Mouse (Mus musculus) erythroid progenitor cell, adult 5-6 weeks (primary cell): ENCODE results near the gene Bzw2. TPM values are rescaled to one million over a fixed set of nuclear protein-coding genes. Genes with fewer than 3 reads are reported as not detected.
"Not testable (repeated sequence)": the region's sequence is repeated elsewhere in the genome, so short reads cannot be mapped to it uniquely, and the experiment has no call there.

ENCODE experiments used
- ATAC-seq: replicated peaks from 2 replicates; pipeline ENCODE4 v1.8.0; 2016; ENCODE audit warnings: moderate number of reproducible peaks, mild to moderate bottlenecking, moderate TSS enrichment, inconsistent platforms; ENCODE audit not compliant: poor library complexity, low FRiP score, severe bottlenecking
- total RNA-seq, 2 experiments: library from RNA; stranded (forward) in 1 of 2; stranded (reverse) in 1 of 2; fragments of 150-400 nt in 1 of 2; fragments of 186-747, 209-891 nt in 1 of 2; gene quantifications; 2 replicates each; pipeline versions ENCODE4 v1.2.3 to v1.2.4; 2015 to 2017; ENCODE audit warnings: low replicate concordance in 2 of 2

Gene Bzw2
- 18.4 and 28.1 TPM in 2 replicates for total RNA-seq (2015; ENCODE audit: low replicate concordance)
- total RNA-seq (2017; ENCODE audit: low replicate concordance): 9.6 and 13.4 TPM in 2 replicates

DNA sequence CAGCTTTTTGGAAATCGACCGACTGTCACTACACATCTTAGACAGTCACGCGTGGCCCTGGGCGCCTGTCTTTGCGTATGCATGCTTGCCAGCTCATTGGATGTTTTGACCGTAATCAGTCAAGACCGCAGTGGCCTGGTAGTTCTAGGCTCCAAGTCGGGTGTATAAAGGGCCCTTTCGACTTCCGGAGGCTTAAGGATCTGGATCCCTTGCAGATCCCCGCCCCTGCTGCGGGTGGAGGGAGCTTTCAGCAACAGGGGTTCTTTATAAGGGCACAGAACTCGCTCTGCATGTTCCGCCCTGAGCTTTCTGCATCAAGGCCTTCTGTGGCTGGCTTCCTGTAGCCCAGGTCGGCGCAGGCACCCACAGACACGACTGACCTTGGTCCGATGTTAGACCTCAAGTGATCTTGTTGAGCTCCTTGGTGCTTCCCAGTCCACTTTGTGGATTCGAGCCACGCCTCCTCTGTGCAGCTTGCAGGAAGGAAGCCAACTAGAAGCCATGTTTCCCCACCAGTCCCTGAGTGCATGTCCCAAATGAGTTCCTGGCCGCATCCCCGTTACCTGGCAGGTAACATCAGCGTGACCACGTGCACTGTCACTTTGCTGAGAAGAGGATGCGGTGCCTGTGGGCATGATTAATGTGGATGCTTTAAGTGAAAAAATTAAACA lies at the start of gene Bzw2:
Gene Bzw2 (minus strand): TSS at position 443 of the 671 bp plus-strand sequence.
- peak; percentile 38 for ATAC-seq

DNA sequence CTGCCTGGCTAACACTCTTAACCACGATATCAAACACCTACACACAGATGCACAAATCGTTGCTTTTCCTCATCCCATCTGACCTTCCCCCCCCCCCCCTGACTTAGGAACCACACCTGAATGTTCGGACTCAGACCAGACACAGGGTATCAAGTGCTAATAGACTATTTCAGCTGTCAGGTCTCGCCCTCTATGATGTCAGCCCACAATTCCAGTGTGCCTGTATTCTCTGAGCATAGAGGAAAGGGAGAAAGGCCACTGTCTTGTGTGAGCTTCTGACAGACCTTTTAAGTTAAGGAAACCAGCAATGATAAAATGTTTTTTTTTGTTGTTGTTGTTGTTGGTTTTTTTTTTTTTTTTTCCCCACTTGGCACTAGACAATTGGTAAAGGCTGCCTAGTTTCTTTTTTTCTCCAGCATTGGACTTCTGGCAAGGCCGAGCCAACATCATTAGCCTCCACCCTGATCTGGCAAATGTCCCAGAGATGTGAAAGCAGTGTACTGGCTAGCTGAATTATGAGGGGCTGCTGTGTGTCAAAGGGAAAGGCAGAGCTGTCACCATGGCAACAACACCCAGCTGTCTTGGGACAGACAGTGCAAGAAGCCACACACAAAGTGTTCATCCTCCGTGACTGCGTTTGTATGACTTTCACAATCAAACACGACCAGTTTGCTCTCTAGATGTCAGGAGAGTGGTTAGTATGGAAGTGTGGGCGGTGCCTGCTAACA lies 49.4 kb upstream of the Bzw2 start:
- no peak for ATAC-seq

DNA sequence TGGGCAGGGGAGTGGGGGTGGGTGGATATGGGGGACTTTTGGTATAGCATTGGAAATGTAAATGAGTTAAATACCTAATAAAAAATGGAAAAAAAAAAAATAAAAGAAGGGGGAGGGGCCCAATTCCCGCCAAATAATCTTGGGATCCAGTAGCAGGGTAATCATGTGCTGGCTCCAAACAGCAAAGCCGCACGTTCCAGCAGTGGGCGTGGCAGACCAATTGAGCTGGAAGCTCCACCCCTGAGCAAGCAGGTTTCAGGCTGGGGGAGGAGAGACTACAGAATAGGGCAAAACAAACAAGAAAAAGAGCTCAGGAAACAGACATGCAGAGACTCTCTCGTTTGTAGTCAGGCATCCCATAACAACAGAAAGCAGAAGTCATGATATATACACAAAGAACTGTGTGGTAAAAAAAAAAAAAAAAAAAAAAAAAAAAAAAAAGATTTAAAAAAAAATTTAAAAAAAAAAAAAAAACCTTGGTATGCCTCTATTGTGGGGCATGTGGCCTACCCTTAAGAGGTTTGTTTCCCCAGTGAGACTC lies 47.8 kb upstream of the Bzw2 start:
- not testable (repeated sequence) for ATAC-seq

DNA sequence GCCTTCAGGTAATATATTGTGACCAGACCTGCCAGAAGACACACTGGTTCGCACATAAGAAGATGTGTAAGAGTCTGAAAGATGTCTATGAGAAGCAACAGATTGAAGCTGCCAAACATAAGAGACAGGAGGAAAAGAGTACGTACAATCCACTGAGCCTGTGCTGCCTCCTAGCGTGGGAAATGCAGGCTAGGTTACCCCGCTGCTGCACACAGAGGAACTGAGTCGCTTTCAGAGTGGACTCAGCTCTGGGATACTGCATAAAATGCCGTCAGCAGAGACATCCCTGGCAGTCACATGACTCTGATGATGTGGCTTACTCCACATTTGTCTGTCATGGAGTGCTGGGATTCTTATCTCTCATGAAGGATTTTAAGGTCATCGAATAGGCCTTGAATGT lies 37.1 kb upstream of the Bzw2 start:
- ATAC-seq: no peak

DNA sequence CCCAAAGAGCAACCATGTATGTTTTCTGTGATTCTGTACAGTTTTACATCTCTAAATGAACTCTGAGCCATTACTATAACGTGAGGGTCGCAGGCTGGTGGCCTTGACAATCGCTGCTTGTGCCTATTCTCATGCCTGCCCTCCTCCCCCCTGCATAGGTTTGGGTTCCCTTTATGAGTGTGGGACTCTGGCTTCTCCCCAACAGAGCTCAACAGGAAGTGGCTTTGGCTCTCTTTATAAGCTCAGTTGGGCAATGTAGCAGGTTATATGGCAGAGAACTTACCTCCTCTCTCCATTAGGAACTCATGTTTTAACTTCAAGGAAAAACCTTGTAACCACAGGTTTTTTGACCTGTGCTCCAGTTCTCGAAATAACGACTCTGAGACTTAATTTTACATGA lies 32.5 kb upstream of the Bzw2 start:
- no peak for ATAC-seq

DNA sequence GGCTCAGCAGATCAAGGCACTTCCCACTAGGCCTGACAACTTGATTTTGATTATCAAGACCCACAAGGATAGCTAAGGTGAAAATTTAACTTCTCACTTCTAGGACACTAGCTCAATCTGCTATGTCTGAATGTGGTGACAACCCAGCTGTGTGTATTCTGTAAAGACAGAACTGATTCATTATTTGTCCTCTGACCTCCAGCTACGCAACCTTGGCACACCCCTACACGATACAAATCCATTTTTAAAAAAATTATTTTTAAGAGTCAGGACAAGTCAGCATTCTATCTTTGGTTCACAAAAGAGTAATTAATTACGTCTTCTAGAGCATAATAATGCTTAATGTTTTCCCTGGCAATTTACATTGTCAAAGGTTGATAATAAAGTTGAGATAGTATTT lies 31.7 kb upstream of the Bzw2 start:
- no peak for ATAC-seq

DNA sequence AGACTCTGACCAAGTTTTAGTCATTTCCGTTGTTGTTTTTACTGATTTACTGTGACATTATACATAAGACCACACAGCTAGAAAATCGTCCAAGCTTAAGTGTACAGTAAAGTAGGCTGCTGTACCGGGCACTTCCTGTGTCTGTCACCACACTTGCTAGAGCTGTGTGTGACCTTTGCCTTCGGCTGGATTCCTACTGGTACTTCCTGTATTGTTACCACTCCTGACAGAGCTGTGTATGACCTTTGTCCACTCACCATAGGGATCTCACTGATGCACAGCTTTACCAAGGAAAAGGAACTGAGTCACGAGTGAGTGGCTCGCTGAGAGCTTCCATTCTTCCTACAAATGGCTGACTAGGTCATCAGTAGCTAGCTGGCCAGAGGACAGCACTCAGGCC lies 29.2 kb upstream of the Bzw2 start:
- ATAC-seq: no peak

DNA sequence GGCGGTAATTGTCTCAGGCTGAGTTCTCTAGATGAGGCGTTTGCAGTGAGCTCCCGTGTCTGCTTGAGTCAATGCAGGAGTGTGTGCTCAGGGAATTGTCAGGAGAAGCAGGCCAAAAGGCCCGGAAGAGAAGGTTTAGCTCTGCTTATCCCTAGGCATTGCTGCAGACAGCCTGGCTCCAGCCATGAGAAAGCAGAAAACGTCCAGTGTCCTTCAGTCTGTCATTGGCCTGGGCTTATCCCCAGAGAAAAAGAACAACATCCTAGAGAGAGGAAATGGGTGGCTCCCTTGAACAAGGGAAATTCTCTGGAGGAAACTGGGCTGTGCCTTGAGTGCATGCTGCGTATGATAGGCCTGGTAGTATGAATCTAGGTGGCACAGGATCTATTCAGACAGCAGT lies 24.7 kb upstream of the Bzw2 start:
- ATAC-seq: no peak

DNA sequence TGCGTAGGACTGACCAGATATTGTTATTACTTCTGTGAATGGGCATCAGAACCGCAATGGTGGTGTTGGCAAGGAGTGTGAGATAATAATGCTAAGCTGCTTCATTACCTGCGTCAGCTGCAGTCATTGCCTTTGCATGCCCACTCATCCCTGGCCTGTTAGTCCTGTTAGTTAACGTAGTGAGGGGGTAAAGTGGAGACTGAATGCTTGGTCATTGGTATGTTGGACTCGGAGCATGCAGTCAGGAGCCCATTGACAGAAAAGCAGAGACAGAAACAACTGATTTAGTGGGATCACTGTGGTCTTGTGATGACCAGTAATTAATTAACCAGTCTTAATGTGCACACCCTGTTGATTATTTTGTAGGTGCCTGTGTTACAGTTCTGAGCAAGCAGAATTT lies 19.3 kb upstream of the Bzw2 start:
- no peak for ATAC-seq

DNA sequence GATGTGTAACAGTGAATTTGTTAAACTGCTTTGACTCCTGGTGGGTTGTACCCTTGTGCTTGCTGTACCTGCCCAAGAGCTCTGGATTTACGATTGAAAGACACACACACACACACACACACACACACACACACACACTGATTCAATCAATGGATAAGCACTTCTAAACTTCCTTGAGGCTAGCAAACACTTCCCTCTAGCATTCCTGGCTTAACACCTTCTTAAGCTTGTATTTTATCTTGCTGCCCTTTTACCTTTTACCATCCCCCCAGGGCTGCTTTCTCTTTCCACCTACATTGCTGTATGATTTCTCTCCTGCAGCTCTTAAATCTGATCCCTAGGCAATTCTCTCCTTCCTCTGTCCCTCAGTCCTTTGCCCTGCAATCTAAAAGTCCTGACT lies 7.4 kb upstream of the Bzw2 start:
- ATAC-seq: no peak

DNA sequence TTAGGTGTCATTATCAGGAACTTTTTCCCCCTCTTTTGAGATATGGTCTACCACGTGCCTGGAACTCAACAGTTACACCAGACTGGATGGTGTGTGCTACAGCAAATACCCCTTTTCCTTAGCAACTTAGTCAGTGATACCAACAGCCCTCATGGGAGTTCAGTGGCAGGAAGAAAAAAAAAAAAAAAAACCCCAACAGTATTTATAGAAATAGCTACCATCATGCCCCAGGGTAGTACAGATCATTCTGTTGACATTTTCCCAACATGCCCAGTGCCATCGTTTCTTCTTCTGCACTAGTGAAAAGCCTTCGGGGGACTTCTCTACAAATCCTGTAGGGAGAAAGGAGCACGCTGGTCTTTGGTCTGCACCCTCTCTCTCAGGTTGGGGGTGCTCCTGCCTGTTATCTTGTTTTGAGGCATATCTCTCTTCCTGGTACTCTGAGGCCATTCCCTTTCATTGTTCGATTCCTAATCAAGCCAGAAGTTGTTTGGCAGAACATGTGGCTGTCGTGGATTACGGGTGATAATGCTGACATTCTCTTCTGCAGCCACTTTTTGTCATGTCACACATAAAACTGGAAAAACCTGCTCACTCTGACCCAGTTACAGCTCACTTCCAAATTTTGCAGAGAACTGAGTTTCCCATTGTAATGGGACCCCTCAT lies 6.4 kb upstream of the Bzw2 start:
- ATAC-seq: no peak

DNA sequence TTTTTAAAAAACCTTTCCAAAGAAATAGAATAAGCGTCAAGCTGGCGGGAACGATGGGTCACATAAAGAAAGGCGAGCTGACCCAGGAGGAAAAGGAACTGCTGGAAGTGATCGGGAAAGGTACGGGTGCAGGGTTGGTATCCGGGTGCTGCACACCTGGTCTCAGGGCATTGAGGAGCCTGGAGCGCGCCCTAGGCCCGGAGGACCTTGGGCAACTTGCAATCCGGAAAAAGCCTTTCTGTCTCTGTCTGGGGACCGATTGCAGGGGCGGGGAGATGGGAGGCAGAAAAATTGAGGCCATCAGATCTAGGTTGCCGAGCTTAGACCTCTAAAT lies 609 bp downstream of the Bzw2 start:
- ATAC-seq: peak; percentile 36

DNA sequence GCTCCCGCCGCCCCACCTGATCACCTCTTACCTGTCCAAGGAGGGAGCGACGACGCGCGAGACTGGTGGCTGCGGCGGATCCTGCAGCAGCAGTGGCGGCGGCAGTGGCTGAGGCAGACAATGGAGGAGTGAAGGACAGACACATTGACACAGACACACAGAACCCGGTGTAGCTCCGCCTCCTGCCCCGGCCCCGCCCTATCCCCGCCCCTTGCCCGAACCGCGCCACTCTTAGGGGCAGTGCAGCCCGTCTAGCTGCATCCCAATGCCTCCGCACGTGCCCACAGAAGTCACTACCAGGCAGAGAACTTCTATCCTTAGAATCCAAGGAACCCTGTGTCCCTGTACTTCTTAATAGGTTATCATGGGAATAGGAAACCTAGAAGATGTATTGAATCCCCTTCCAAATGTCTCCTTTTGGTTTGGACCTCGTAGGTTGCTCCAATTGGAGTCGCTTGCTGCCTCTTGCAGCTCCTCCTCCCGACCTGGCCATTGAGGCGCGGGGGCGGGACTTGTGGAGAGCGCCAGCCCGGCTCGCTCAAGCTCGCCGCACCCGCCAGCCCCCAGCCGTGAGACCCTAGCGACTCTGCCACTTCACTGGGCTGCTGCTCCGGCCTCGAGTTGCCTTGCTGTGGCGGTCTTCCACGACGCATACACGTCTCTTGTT lies 1.1 kb downstream of the Bzw2 start, which contains the start of gene Ankmy2:
Gene Ankmy2 (plus strand): TSS at position 478 of the 667 bp plus-strand sequence.
- peak; percentile 93 for ATAC-seq

DNA sequence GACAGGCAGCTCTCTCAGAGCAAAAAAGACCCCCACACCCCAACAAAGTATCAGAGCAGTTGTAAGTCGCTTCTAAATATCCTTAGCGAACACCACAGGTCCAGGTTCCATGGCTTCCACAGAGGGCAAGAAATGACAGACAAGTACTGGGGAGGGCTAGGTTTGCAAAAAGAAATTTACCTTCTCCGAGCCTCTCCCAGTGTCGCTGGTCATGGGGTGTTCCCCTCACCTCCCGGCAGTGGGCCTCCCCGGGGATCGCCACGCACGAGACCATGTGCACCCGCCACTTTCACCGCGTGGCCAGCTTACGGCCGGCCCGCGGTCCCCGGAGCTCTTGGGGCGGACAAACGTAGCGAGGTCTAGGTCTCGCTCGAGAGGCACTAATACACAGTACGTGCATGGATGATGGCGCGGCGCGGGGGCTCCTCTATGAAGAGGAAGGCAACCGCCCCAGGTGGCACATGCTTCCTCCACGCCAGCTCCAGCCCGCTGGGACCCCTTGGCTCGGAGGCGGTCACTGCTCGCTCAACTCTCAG lies 1.7 kb downstream of the Bzw2 start:
- peak; percentile 4; the same call in 1 of the 2 replicates for ATAC-seq

DNA sequence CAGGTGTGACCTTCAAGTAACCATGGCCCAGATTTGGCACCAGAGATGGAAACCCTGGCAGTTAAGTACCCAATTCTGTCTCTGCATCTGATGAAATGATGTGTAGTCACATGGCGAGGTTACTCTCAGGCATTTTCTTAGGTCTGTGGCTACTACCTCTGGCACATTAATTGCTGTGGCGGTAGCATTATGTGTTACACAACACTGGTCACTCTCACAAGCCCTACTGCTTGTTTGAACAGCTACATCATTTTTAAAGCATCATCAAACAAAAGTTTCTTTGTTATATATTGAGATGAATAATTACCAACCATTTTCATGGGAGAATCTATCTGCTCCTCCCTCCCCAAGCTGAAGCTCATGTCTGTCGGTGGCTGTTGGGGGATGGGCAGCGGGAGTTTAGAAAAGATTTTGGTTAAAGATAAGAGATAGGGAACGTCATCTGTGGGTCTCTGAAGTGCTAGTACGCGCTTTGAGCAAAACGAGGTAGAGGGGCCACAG lies 2.7 kb downstream of the Bzw2 start:
- no peak for ATAC-seq

DNA sequence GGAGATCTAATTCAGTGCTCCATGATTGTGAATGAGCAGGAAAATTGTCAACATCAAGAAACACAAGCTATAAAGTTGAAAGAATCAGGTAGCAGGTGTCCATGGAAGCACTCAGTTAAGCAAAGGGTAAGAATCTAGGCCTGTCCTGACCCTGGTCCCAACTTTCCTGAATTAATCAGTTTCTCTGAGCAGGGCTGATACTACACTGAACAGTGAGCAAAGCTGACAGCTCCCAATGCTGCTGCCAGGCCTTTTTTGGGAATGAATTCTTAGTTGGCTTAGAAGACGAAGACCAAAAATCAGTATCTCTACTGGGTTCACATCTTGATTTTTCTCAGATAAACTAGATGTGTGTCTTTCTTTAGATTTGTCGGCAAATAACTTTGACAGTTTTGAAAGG lies 7.1 kb downstream of the Bzw2 start:
- no peak for ATAC-seq

DNA sequence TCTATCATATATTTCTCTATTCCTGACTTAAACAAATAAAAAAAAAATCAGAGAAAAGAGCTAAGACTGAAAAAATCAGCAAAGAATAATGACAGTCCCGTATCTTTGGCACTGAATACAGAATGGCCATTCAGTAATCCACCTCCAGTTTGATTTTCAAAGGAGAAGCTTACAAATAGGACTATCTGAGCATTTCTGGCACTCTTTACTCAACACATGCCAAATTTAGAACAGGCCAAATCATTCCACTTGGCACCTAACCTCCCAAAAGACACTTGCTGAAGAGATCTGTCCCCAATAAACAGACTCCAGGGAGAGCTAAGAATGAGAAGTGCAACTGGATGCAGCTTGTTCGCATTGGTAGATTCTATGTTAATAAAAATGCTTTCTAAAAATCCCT lies 7.6 kb downstream of the Bzw2 start:
- no peak for ATAC-seq

DNA sequence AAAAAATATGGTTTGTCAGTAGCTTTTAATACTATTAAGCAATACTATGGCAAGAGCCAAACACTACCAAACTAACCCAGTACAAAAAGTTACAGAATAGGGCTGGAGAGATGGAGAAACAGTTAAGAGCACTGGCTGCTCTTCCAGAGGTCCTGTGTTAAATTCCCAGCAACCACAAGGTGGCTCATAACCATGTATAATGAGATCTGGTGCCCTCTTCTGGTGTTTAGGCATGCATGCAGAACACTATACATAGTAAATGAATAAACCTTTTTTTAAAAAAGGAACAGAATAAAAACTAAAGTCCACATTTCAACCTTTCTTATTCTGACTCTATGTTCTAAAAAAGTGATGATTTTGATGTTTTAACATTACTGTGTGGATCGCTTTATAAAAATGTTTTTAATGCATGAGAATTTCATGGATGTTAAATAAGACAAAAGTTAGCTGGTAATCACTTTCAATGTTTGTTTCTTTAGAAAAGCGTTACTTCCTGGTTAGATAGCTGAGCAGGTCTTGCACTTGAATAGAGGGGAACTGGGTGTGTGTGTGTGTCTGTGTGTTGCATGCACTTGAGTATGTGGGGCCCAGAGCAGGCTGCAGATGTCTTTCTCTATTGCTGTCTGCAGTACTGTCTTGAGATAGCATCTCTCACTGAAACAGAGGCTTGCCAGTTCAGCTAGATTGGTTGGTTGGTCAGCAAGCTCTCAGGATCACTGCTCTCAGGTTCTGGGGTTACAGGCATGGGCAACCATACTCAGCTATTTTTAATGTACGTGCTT lies 11.5 kb downstream of the Bzw2 start:
- ATAC-seq: no peak

DNA sequence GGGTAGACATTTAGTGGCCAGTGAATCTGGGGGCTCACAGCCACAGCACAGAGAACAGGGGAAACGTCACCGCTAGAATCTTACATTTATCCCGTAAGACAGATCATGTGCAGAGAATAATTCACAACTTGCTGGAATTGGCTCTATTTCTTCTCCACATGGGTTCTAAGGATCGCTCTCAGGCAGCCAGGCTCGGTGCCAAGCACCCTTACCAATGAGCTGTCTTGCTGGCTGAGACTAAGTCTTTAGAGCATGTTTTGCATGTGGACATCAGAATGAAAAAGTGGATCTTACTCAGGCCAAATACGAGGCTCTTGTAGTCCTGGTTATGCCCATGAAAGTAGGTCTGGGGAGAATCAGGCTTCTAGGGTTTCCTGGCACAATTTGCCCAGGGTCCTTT lies 17.5 kb downstream of the Bzw2 start:
- no peak for ATAC-seq
